Mouse (Mus musculus): Measurements from ENCODE around the gene Timm22.

GRCm38 (mm10) chr11:76357464-76357863 lies 49.3 kb upstream of the Timm22 start:
- TF ChIP-seq CTCF (IDR thresholded peaks at IDR 0.05; ENCODE audit: low read depth) (no peak), EP300 (IDR thresholded peaks at IDR 0.05; ENCODE audit: low read depth) (no peak)

All from liver, embryonic 14.5 days (tissue).